Comparison of ENCODE assay signal across 8 mouse cellular contexts in genomic region chr11:45944643-45945156, GRCm38 (mm10). TPM values are rescaled to one million over a fixed set of nuclear protein-coding genes. Genes with fewer than 3 reads are reported as not detected.
A peak's percentile ranks its signal among the peaks of the same experiment; 100 is the strongest.
DNase-seq lines count a peak whose midpoint lies in the region; ATAC-seq and TF ChIP-seq lines count a peak whose summit lies in the region.

Gene Lsm11 (minus strand): TSS chr11:45944935.

- WGBS in forebrain, embryonic 14.5 days: under 1% methylated on average over 52 of the region's 55 CpGs
- under 1% methylated on average over 54 of the region's 55 CpGs for WGBS in lung, adult 2 months

- TF ChIP-seq CTCF in ES-Bruce4 (IDR thresholded peaks at IDR 0.05; ENCODE audit: low read depth, low read length): peak; percentile 100
- TF ChIP-seq CTCF in lung, adult 2 months (IDR thresholded peaks at IDR 0.05; ENCODE audit: insufficient read depth, low read length): peak; percentile 81

- ATAC-seq in cerebellum, adult (ENCODE audit: insufficient number of reproducible peaks, low FRiP score, low TSS enrichment): peak; percentile 78
- ATAC-seq in forebrain, embryonic 14.5 days: peak; percentile 90
- ATAC-seq in neutrophil, adult 5-6 weeks (ENCODE audit: extremely low read depth, insufficient number of reproducible peaks, low FRiP score, poor library complexity, severe bottlenecking): peak; percentile 95

- no peaks in the 10 kb centered on the region for H3K9me3 ChIP-seq in ES-Bruce4 (replicated peaks; ENCODE audit: control insufficient read depth, insufficient read depth, low read length, poor library complexity, severe bottlenecking)
- no peaks in the 10 kb centered on the region for H3K9me3 ChIP-seq in forebrain, embryonic 14.5 days (replicated peaks; ENCODE audit: control insufficient read depth, low read length)

- peak; percentile 57; the same call in 1 of the 2 replicates for TF ChIP-seq EP300 in ES-Bruce4 (IDR thresholded peaks at IDR 0.05; ENCODE audit: insufficient read depth, low read depth, low read length)

- H3K27me3 ChIP-seq in ES-Bruce4 (ENCODE audit: control insufficient read depth, insufficient read depth, low read length, poor library complexity, severe bottlenecking): no peaks in the 10 kb centered on the region
- no peaks in the 10 kb centered on the region for H3K27me3 ChIP-seq in forebrain, embryonic 14.5 days (replicated peaks; ENCODE audit: control insufficient read depth, insufficient read depth, low read length)

- peak within 1 kb of the TSS; percentile 89 for H3K4me3 ChIP-seq in ES-Bruce4 (ENCODE audit: low read depth, low read length)
- H3K4me3 ChIP-seq in forebrain, embryonic 14.5 days (ENCODE audit: low read depth, low read length): peak within 1 kb of the TSS; percentile 86
- H3K4me3 ChIP-seq in lung, adult 2 months (replicated peaks; ENCODE audit: extremely low read depth, low read depth, low read length): peak within 1 kb of the TSS; percentile 88

- H3K27ac ChIP-seq in ES-Bruce4 (ENCODE audit: insufficient read depth, low read length): no peak within 1 kb of the TSS
- H3K27ac ChIP-seq in forebrain, embryonic 14.5 days (ENCODE audit: low read depth, low read length): peak within 1 kb of the TSS; percentile 48

- DNase-seq in forebrain, embryonic 14.5 days (ENCODE audit: low spot score): peak; percentile 94
- DNase-seq in heart, postnatal 25 days (ENCODE audit: low spot score): peak; percentile 90
- peak; percentile 93 to 98 for DNase-seq in layer of hippocampus, adult 18-20 months (ENCODE audit: low spot score in 2 of 2)
- peak; percentile 99 for DNase-seq in lung, adult 2 months
- DNase-seq in thymus, adult 18-20 months: peak; percentile 86 to 90

- H3K4me2 ChIP-seq in forebrain, embryonic 14.5 days (ENCODE audit: low read length): peak within 1 kb of the TSS; percentile 88

- no peaks in the 10 kb centered on the region for H3K4me1 ChIP-seq in ES-Bruce4 (ENCODE audit: control insufficient read depth, insufficient read depth, low read length)
- H3K4me1 ChIP-seq in forebrain, embryonic 14.5 days (ENCODE audit: control insufficient read depth, insufficient read depth, low read length): peaks cover 15% of the 10 kb centered on the region
- H3K4me1 ChIP-seq in lung, adult 2 months (ENCODE audit: control insufficient read depth, insufficient read depth, low read length): no peaks in the 10 kb centered on the region; the same call in 1 of the 2 replicates

- peak within 1 kb of the TSS; percentile 81 for H3K9ac ChIP-seq in ES-Bruce4 (ENCODE audit: low read depth, poor library complexity, severe bottlenecking)
- H3K9ac ChIP-seq in forebrain, embryonic 14.5 days (ENCODE audit: low read length): peak within 1 kb of the TSS; percentile 84

- intact Hi-C loops in heart, postnatal 25 days (cut with DNase I): loop anchor here (5.0 kb wide), 1 partner anchor 273 kb away; no protein-coding TSS in a partner anchor

- TF ChIP-seq POLR2A in ES-Bruce4 (IDR thresholded peaks at IDR 0.05; ENCODE audit: insufficient read depth, low read length): no peak
- no peak for TF ChIP-seq POLR2A in lung, adult 2 months (IDR thresholded peaks at IDR 0.05; ENCODE audit: borderline replicate concordance, extremely low read depth, low read depth, low read length)

- peaks cover 10% of the 10 kb centered on the region for H3K36me3 ChIP-seq in ES-Bruce4 (ENCODE audit: control insufficient read depth, insufficient read depth, low read length, poor library complexity, severe bottlenecking)
- peaks cover 12% of the 10 kb centered on the region for H3K36me3 ChIP-seq in forebrain, embryonic 14.5 days (ENCODE audit: control insufficient read depth, insufficient read depth, low read length)

RNA-seq across cellular contexts. Expression of gene Lsm11, which starts in this region (rescaled TPM):
- 8.5 and 8.7 TPM in 2 replicates for polyA plus RNA-seq in ES-Bruce4 (2011; ENCODE audit: insufficient read depth, insufficient read length, low read depth, missing spikeins)
- polyA plus RNA-seq in forebrain, embryonic 14.5 days (2014; fragmentation: Nextera tagmentation; extraction: Ambion mirVana): 12.5 and 14.8 TPM in 2 replicates
- 1 to 10 TPM; 3.6 to 4.3 TPM for total RNA-seq in heart, postnatal 25 days (2021)
- total RNA-seq in layer of hippocampus, adult 18-20 months (2021): 10 to 100 TPM; 24.4 to 28.8 TPM
- 2.4 and 2.7 TPM in 2 replicates for polyA plus RNA-seq in lung, adult 2 months (2012; rRNA removed)
- total RNA-seq in neutrophil, adult 5-6 weeks (2017): 2.5 and 2.9 TPM in 2 replicates
